Mouse (Mus musculus) lung, postnatal 0 days (tissue): ENCODE results near the gene Raet1e. TPM values are rescaled to one million over a fixed set of nuclear protein-coding genes. Genes with fewer than 3 reads are reported as not detected.
A peak's percentile ranks its signal among the peaks of the same experiment; 100 is the strongest.
"Not testable (repeated sequence)": the region's sequence is repeated elsewhere in the genome, so short reads cannot be mapped to it uniquely, and the experiment has no call there.

Experiments
- ATAC-seq: fragments of 200-750 bp; cut with Nextera tagmentation; 2 replicates; pipeline ENCODE4 v1.8.0; 2017; ENCODE audit warnings: moderate library complexity
- DNase-seq: peaks from one replicate; pipeline ENCODE4 v3.0.0-alpha.2; 2016; ENCODE audit warnings: low spot score
- H3K27ac ChIP-seq: fragments of 300-500 bp; sonication (generic); 2 replicates; pipeline ENCODE4 v1.5.1; 2014; ENCODE audit warnings: antibody characterized with exemption, mild to moderate bottlenecking, low read length, mixed read lengths
- H3K27me3 ChIP-seq: fragments of 300-500 bp; sonication (generic); replicated peaks from 2 replicates; pipeline ENCODE4 v1.6.1; 2014; ENCODE audit warnings: low read length, mixed read lengths; ENCODE audit not compliant: insufficient read depth
- H3K36me3 ChIP-seq: fragments of 300-500 bp; sonication (generic); 2 replicates; pipeline ENCODE4 v1.6.1; 2014; ENCODE audit warnings: low read length, mixed read lengths; ENCODE audit not compliant: insufficient read depth
- H3K4me1 ChIP-seq: fragments of 300-500 bp; sonication (generic); 2 replicates; pipeline ENCODE4 v1.6.1; 2014; ENCODE audit warnings: antibody characterized with exemption, low read depth, low read length, mixed read lengths; ENCODE audit not compliant: insufficient read depth
- H3K4me2 ChIP-seq: fragments of 300-500 bp; sonication (generic); replicated peaks from 2 replicates; pipeline ENCODE4 v1.6.1; 2014; ENCODE audit warnings: low read depth, mild to moderate bottlenecking, low read length, moderate library complexity, mixed read lengths
- H3K4me3 ChIP-seq: fragments of 300-500 bp; sonication (generic); 2 replicates; pipeline ENCODE4 v1.5.1; 2014; ENCODE audit warnings: low read depth, low read length
- H3K9ac ChIP-seq: fragments of 300-500 bp; sonication (generic); replicated peaks from 2 replicates; pipeline ENCODE4 v1.6.1; 2014; ENCODE audit warnings: low read depth, mild to moderate bottlenecking
- H3K9me3 ChIP-seq: fragments of 300-500 bp; sonication (generic); 2 replicates; pipeline ENCODE4 v1.6.1; 2016; ENCODE audit warnings: low read length, mixed read lengths
- WGBS: fragments of 180-500 bp; shearing (Covaris S2); extraction: QIAGEN DNeasy Blood & Tissue Kit; methylation state at CpG from one replicate; pipeline ENCODE4 v1.1.7; 2014; 5-methylcytosine and 5-hydroxymethylcytosine counted together
- polyA plus RNA-seq: library from polyadenylated mRNA; unstranded; fragments of >200 nt; fragmentation: Nextera tagmentation; extraction: Ambion mirVana; gene quantifications from 2 replicates; pipeline ENCODE4 v1.2.1, GENCODE M21; 2015

The Raet1e gene
- polyA plus RNA-seq, 1 experiment from 2014 or later: 4.6 TPM

- H3K9me3 ChIP-seq, ATAC-seq, H3K9ac ChIP-seq, H3K4me1 ChIP-seq, H3K27ac ChIP-seq, H3K27me3 ChIP-seq, H3K4me3 ChIP-seq, DNase-seq, H3K4me2 ChIP-seq, H3K36me3 ChIP-seq: not testable (repeated sequence)
Observed at GRCm38 (mm10) chr10:22169116-22169515, 10.7 kb downstream of the Raet1e start.

GRCm38 (mm10) chr10:22172431-22173334 lies 14.3 kb downstream of the Raet1e start:
- H3K27me3 ChIP-seq, H3K4me1 ChIP-seq, H3K9ac ChIP-seq, ATAC-seq, H3K36me3 ChIP-seq, H3K9me3 ChIP-seq, H3K27ac ChIP-seq, H3K4me2 ChIP-seq, H3K4me3 ChIP-seq, DNase-seq: not testable (repeated sequence)
- WGBS: 82% methylated on average over 3 of the region's 5 CpGs

GRCm38 (mm10) chr10:22173335-22174189 lies 15.2 kb downstream of the Raet1e start:
- H3K4me2 ChIP-seq, H3K36me3 ChIP-seq, DNase-seq, H3K9me3 ChIP-seq, H3K4me3 ChIP-seq, H3K4me1 ChIP-seq, H3K27ac ChIP-seq, H3K9ac ChIP-seq, H3K27me3 ChIP-seq: not testable (repeated sequence)
- peak; percentile 48; the same call in 1 of the 2 replicates for ATAC-seq
- WGBS: 16% methylated on average over 10 of the region's 17 CpGs

GRCm38 (mm10) chr10:22174190-22174487 lies 15.8 kb downstream of the Raet1e start:
- WGBS: 76% methylated on average over 1 of the region's 2 CpGs
- not testable (repeated sequence) for H3K9me3 ChIP-seq, H3K27me3 ChIP-seq, ATAC-seq, H3K4me2 ChIP-seq, H3K9ac ChIP-seq, H3K36me3 ChIP-seq, H3K4me3 ChIP-seq, H3K4me1 ChIP-seq, H3K27ac ChIP-seq, DNase-seq

GRCm38 (mm10) chr10:22176515-22176914 lies 18.1 kb downstream of the Raet1e start:
- H3K27me3 ChIP-seq, H3K9ac ChIP-seq, H3K4me1 ChIP-seq, H3K4me3 ChIP-seq, H3K9me3 ChIP-seq, H3K36me3 ChIP-seq, ATAC-seq, H3K4me2 ChIP-seq, DNase-seq, H3K27ac ChIP-seq: not testable (repeated sequence)
- 68% methylated on average over 2 of the region's 2 CpGs for WGBS

- H3K9me3 ChIP-seq, ATAC-seq, H3K9ac ChIP-seq, DNase-seq, H3K36me3 ChIP-seq, H3K4me2 ChIP-seq, H3K27me3 ChIP-seq, H3K27ac ChIP-seq, H3K4me3 ChIP-seq, H3K4me1 ChIP-seq: not testable (repeated sequence)
- WGBS: 2% methylated on average over 6 of the region's 10 CpGs
Observed at GRCm38 (mm10) chr10:22191035-22191434, 32.7 kb downstream of the Raet1e start.

DNA sequence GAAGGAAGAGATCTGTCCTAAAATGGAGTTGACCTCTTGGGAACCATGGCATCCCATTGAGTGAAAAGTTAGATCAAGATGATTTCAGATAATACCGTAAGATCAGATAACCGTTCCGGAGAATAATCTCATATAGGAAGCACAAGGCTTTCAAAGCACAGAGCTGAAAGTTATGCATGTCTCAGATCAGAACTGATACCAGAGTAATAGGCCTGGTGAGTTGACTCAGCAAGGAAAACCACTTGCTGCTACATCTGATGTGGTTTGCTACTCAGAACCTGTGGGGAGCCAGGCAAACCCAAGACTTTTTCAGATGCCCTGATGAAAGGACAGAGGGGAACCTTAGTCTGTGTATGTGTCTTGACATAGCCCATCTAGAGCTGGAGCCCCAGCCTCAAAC lies 43.0 kb downstream of the Raet1e start:
- H3K27ac ChIP-seq, H3K9me3 ChIP-seq, H3K4me3 ChIP-seq, H3K36me3 ChIP-seq, H3K4me1 ChIP-seq, ATAC-seq, H3K27me3 ChIP-seq, H3K9ac ChIP-seq, H3K4me2 ChIP-seq, DNase-seq: not testable (repeated sequence)
- WGBS: no CpG with 5 or more reads among the region's 3 CpGs

DNA sequence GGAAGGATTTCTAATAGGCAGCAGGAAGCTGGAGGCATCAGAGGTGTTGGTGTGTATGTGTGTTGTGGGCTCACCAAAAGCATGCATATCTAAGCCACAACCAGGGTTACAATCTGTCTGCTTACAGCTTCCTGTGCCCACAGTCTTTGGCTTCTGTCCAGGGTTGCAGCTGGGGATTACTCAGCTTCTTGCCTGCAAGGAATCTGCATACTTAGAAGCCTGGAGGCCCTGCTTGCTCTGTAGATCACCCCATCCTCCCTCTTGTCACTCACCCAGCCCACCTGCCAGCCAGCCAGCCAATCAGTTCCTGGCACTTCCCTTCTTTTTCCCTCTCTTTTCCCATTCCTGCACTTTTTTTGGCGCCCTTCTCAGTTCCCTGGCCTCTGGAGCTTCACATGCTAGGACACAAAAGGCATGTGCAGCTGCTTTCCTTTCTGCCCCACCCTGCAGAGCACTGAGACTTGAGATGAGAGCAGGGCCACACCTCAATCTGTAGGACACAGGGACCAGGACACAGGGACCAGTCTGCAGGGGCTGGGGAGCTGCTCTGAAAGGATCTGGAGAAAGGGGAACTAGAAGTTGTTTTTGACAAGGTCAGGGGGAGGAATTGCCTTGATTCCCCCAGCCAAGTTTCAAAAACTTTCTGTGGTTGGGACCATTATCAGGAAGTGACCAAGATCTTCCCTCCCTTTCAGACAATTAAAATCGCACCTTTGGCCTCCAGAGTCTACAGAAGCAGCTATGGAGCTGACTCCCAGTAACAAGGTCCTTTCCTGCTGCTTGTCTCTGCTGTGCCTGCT lies 44.6 kb downstream of the Raet1e start:
- not testable (repeated sequence) for H3K9me3 ChIP-seq, H3K4me3 ChIP-seq, H3K4me2 ChIP-seq, DNase-seq, H3K27me3 ChIP-seq, H3K4me1 ChIP-seq, H3K36me3 ChIP-seq, H3K27ac ChIP-seq, H3K9ac ChIP-seq
- 0 out of 2 replicates have a peak, but pooled peaks have one; percentile 44 for ATAC-seq
- no CpG with 5 or more reads among the region's 2 CpGs for WGBS

GRCm38 (mm10) chr10:22206443-22206842 lies 48.1 kb downstream of the Raet1e start:
- 47% methylated on average over 1 of the region's 1 CpGs for WGBS
- not testable (repeated sequence) for ATAC-seq, H3K4me2 ChIP-seq, H3K27ac ChIP-seq, H3K4me1 ChIP-seq, H3K27me3 ChIP-seq, H3K36me3 ChIP-seq, H3K4me3 ChIP-seq, H3K9ac ChIP-seq, H3K9me3 ChIP-seq, DNase-seq
